Mouse (Mus musculus) frontal cortex, postnatal 14 days (tissue): ENCODE data around the gene Tufm.
A peak's percentile ranks its signal among the peaks of the same experiment; 100 is the strongest.

ENCODE experiments used
- DNase-seq, 2 experiments: peaks; one replicate each; pipeline ENCODE4 v3.0.0; 2022; ENCODE audit warnings: low spot score in 2 of 2

The Tufm gene

GRCm38 (mm10) chr7:126499416-126499815 is 12.3 kb downstream of the Tufm start:
- no peak for DNase-seq

DNA sequence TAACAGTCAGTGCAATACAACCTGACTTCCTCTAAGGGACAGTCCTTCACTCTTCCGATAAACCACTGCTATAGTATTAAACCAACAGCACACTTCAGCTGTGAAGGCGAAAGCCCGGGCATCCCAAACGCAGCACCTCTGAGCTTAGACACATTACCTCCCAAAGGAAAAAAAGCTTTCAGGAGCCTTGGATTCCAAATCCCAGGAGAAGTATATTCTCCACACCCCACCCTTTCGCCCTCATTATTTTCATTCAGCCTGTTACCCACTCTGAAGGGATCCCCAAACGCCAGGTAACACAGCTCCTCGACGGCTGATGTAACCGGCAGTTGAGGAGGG is 14.5 kb downstream of the Tufm start:
- DNase-seq: no peak

- peak; percentile 90 to 93 for DNase-seq
Observed at GRCm38 (mm10) chr7:126502023-126502741, 15.0 kb downstream of the Tufm start.

GRCm38 (mm10) chr7:126502751-126503150 is 15.6 kb downstream of the Tufm start:
- DNase-seq: no peak

DNA sequence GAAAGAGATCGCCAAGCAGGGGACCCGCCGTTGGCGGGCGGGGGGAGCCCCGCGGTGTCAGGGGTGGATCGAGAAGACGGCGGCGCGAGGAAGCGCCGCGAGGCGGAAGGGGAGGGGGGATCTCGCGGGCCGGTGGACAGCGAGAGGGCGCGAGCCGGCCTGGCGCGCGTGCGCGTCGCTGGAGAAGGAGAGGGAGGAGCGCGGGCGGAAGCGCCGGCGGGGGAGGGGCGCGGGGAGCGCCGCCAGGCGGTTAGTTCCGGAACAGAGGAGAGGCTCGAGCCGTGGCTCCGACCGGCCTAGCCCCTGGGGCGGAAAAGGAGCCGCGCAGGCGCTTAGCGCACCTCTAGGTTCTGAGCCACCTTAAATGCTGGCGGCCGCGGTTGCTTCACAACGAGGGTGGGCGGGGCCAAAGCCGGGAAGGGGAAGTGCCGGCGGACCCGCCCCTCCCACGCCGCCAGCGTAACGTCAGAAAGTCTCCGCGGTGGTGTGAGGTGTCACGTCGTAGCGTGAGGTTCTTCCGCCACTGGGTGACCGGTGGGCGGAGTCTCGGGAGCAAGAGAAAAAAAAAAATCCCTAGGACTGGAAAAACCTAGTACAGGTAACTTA is 16.2 kb downstream of the Tufm start, which contains the start of gene Atxn2l:
Gene Atxn2l (minus strand): TSS at position 165 of the 606 bp plus-strand sequence.
- DNase-seq: peak; percentile 98

- DNase-seq: no peak
Observed at GRCm38 (mm10) chr7:126504913-126505312, 17.8 kb downstream of the Tufm start.

DNA sequence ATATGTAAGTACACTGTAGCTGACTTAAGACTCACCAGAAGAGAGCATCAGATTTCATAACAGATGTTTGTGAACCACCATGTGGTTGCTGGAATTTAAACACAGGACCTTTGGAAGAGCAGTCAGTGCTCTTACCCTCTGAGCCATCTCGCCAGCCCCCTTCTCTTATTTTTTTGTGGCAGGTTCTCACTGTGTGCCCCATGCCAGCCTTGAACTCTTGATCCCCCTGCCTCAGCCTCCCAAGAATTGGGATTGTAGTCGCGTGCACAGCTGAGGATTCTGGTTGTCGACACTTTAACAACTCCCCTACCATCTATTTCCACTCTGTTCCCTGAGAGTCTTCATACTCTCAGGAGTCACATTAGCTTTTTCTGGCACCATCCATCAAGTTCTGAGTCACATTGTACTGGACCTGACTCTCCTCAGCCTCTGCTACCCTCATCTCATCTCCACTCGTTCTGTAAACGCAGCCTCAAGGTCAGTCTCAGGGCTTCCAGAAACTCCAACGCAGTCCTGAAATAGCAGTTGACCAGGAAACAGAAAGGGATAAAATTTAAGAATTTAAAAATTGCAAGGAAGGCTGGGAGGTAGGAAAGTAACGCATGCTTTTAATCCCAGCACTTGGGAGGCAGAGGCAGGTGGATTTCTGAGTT is 20.1 kb downstream of the Tufm start:
- no peak for DNase-seq

DNA sequence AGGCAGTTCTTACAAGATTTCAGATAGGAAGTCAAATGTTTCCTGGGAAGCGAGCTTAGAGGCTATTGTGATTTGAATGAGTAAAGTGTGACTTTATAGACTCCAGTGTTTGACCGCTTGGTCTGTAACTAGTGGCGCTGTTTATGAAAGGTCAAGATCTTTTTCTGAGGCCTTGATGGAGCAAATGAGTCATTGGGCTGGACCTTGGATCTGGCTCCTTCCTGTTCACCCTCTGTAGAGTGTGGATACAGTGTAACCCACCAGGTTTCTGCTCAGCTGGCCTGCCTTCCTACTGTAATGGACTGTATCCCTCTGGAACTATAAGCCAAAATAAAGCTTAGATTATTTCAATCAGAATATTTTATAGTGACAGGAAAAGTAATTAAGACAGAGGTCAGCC is 24.1 kb downstream of the Tufm start:
- DNase-seq: no peak

DNA sequence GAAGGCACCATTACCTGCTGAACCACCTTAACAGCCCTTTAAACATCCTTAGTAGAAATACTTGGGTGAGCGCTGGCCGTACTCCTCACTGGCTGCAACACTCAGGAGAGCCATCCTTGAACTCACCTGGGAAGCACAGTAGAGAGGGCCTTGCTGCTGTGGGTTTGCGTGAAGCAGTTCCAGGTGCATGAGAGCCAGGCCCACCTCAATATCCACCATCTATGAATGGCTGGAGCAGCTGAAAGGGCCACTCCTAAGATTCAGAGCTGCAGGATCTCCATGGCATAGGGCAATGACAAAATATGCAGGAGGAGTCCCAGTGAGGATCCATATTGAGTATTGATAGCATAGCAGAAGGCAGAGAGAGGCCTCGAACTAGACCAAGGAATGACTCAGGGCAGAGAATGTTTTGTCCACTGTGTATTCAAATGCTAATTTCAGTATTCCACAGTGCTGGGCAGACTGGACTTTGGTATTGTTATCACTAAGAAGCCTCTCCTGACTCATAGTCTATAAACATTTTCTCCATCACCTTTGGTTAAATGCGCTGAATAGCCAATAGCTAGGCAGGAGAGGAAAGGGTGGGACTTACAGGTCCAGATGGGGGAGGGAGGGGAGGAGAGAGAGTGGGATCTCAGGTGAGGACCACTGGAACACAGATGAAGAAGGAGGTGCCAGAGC is 31.2 kb downstream of the Tufm start:
- no peak for DNase-seq

DNA sequence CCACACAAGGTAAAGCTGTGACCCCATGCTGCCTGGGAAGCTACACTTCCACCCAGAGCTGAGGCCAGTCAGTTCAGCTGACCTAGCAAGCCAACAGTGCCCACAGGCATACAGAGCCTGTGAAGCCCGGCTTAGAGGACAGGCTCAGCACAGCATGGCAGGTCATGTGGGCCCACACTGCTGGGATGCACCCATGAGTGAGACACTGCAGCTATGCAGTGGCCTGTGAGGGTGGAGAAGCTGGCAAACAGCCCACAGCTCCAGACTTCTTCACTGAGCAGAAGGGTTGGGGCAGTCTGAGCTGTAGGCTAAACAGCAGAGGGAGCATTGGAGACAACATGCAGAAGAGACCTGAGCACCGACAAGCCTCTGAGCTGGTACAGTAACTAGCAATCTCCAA is 32.4 kb downstream of the Tufm start:
- DNase-seq: no peak

- DNase-seq: no peak
Observed at GRCm38 (mm10) chr7:126523316-126523715, 36.2 kb downstream of the Tufm start.

DNA sequence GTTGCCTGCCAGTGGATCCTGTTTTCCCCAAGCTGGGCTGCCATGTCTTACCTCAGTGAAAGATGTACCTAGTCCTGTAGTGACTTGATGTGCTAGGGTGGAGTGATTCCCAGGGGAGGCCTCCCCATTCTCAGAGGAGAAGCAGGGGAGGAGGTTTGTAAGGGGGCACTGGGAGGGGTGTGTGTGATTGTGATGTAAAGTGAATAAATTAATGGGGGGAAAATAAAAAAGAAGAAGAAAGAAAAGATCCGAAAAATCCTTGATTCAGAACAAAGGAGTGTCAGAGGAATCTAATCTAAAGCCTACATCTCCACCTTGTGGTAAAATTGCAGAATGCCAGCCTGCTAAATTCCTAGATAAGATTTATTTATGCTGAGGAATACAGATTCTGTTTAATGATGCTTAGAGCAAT is 41.0 kb downstream of the Tufm start:
- DNase-seq: no peak

- DNase-seq: no peak
Observed at GRCm38 (mm10) chr7:126533434-126533833, 46.3 kb downstream of the Tufm start.

- DNase-seq: no peak
Observed at GRCm38 (mm10) chr7:126535766-126536165, 48.6 kb downstream of the Tufm start.

GRCm38 (mm10) chr7:126536466-126536865 is 49.3 kb downstream of the Tufm start:
- DNase-seq: no peak

DNA sequence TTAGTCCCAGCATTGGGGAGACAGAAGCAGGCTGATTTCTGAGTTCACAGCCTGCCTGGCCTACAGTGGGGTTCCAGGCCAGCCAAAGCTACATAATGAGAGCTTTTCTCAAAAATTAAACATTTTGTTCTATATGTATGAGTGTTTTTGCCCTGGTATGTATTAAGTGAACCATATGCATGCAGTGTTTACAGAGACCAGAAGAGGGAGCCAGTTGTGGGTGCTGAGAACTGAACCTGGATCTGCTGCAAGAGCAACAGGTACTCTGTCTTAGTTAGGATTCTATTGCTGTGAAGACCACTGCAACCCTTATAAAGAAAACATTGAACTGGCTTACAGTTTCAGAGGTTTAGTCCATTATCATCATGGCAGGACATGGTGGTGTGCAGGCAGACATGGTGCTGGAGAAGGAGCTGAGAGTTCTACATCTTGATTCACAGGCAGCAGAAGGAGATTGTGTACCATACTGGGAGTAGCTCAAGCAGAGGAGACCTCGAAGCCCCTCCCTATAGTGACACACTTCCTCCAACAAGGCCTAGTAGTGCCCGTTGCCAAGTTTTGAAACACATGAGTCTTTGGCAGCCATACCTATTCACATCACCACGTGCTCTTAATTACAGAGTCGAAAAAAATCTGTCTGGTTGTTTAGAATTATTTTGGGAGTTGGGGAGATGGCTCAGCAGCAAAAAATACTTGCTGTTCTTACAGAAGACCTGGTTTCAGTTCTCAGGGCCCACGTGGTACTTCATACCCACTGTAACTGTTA is 50.8 kb downstream of the Tufm start:
- DNase-seq: no peak
